Mouse (Mus musculus): ENCODE measurements around the gene Fyn.

The Fyn gene

GRCm38 (mm10) chr10:39542535-39543257 lies 174.0 kb downstream of the Fyn start:
- DNase-seq, result no peak

- DNase-seq, result no peak
Measured at GRCm38 (mm10) chr10:39543258-39543770, 174.7 kb downstream of the Fyn start.

- no peak for DNase-seq
Measured at GRCm38 (mm10) chr10:39547369-39548074, 178.9 kb downstream of the Fyn start.

GRCm38 (mm10) chr10:39550791-39551190 lies 182.1 kb downstream of the Fyn start:
- no peak for DNase-seq

GRCm38 (mm10) chr10:39551637-39552185 lies 183.1 kb downstream of the Fyn start:
- DNase-seq, result no peak

- DNase-seq, result no peak
Measured at GRCm38 (mm10) chr10:39552351-39552814, 183.7 kb downstream of the Fyn start.

GRCm38 (mm10) chr10:39552903-39553302 lies 184.2 kb downstream of the Fyn start:
- no peak for DNase-seq

GRCm38 (mm10) chr10:39555289-39555715 lies 186.6 kb downstream of the Fyn start:
- DNase-seq, result no peak

- DNase-seq, result peak; percentile 43
Measured at GRCm38 (mm10) chr10:39555740-39556139, 187.1 kb downstream of the Fyn start.

- DNase-seq, result no peak
Measured at GRCm38 (mm10) chr10:39557360-39557759, 188.7 kb downstream of the Fyn start.

GRCm38 (mm10) chr10:39557851-39558250 lies 189.2 kb downstream of the Fyn start:
- DNase-seq, result peak; percentile 49

- no peak for DNase-seq
Measured at GRCm38 (mm10) chr10:39558492-39559005, 189.9 kb downstream of the Fyn start.

GRCm38 (mm10) chr10:39559321-39559720 lies 190.7 kb downstream of the Fyn start:
- no peak for DNase-seq

- no peak for DNase-seq
Measured at GRCm38 (mm10) chr10:39562383-39562782, 193.7 kb downstream of the Fyn start.

GRCm38 (mm10) chr10:39563552-39564223 lies 195.0 kb downstream of the Fyn start:
- no peak for DNase-seq

GRCm38 (mm10) chr10:39566901-39567300 lies 198.2 kb downstream of the Fyn start:
- no peak for DNase-seq

GRCm38 (mm10) chr10:39568991-39569390 lies 200.3 kb downstream of the Fyn start:
- DNase-seq, result no peak

- no peak for DNase-seq
Measured at GRCm38 (mm10) chr10:39571011-39571410, 202.4 kb downstream of the Fyn start.

- DNase-seq, result no peak
Measured at GRCm38 (mm10) chr10:39572050-39572671, 203.5 kb downstream of the Fyn start.

GRCm38 (mm10) chr10:39572672-39573051 lies 204.0 kb downstream of the Fyn start:
- DNase-seq, result no peak

- no peak for DNase-seq
Measured at GRCm38 (mm10) chr10:39576466-39576865, 207.8 kb downstream of the Fyn start.

- DNase-seq, result no peak
Measured at GRCm38 (mm10) chr10:39580477-39580876, 211.8 kb downstream of the Fyn start.
